Mouse (Mus musculus): ENCODE data around the gene Tmem258. TPM values are rescaled to one million over a fixed set of nuclear protein-coding genes. Genes with fewer than 3 reads are reported as not detected.
"Not testable (repeated sequence)": the region's sequence is repeated elsewhere in the genome, so short reads cannot be mapped to it uniquely, and the experiment has no call there.

Gene Tmem258
- polyA plus RNA-seq (2012; rRNA removed) = 70.4 and 88.0 TPM in 2 replicates

- no peak for TF ChIP-seq CTCF (IDR thresholded peaks at IDR 0.05; ENCODE audit: extremely low read depth, insufficient read depth, insufficient read length, insufficient replicate concordance)
- TF ChIP-seq POLR2A (IDR thresholded peaks at IDR 0.05; ENCODE audit: low read depth, low read length) = peak; percentile 52; the same call in 1 of the 2 replicates
- H3K36me3 ChIP-seq (ENCODE audit: control insufficient read depth, insufficient read depth, low read length) = peaks cover 27% of the 10 kb centered on the region
- peak; percentile 82 to 86 for DNase-seq (ENCODE audit: low read depth in 1 of 2, low spot score in 2 of 2)
Measured at GRCm38 (mm10) chr19:10203848-10204615, at the start of gene Tmem258, which contains the start of gene Fen1. Tmem258 (plus strand) TSS chr19:10204014. Fen1 (minus strand) TSS chr19:10204169.

GRCm38 (mm10) chr19:10157725-10158124 lies 46.1 kb upstream of the Tmem258 start:
- WGBS = 86% methylated on average over 2 of the region's 2 CpGs
- no peaks in the 10 kb centered on the region for H3K4me1 ChIP-seq (ENCODE audit: control insufficient read depth, insufficient read depth, insufficient read length)
- H3K27me3 ChIP-seq (ENCODE audit: control insufficient read depth, insufficient read depth, low read length) = no peaks in the 10 kb centered on the region
- DNase-seq (ENCODE audit: low read depth in 1 of 2, low spot score in 2 of 2) = no peak
- no peaks in the 10 kb centered on the region for H3K36me3 ChIP-seq (ENCODE audit: control insufficient read depth, insufficient read depth, low read length)
- H3K27ac ChIP-seq (ENCODE audit: insufficient read depth, low read length) = no peak overlapping the region
- no peak for TF ChIP-seq CTCF (IDR thresholded peaks at IDR 0.05; ENCODE audit: extremely low read depth, insufficient read depth, insufficient read length, insufficient replicate concordance)
- no peak for TF ChIP-seq POLR2A (IDR thresholded peaks at IDR 0.05; ENCODE audit: low read depth, low read length)
- no peak overlapping the region for H3K4me3 ChIP-seq (ENCODE audit: extremely low read depth, insufficient read depth, insufficient read length)

More at GRCm38 (mm10) chr19:10203848-10204615, at the start of gene Tmem258, which contains the start of gene Fen1:
- H3K4me1 ChIP-seq (ENCODE audit: control insufficient read depth, insufficient read depth, insufficient read length) = no peaks in the 10 kb centered on the region; the same call in 1 of the 2 replicates
- peak within 1 kb of the TSS; percentile 93 for H3K27ac ChIP-seq (ENCODE audit: insufficient read depth, low read length)
- H3K4me3 ChIP-seq (ENCODE audit: extremely low read depth, insufficient read depth, insufficient read length) = peak within 1 kb of the TSS; percentile 95
- WGBS = under 1% methylated on average over 40 of the region's 40 CpGs
- H3K27me3 ChIP-seq (ENCODE audit: control insufficient read depth, insufficient read depth, low read length) = no peaks in the 10 kb centered on the region

- no peak for DNase-seq (ENCODE audit: low read depth in 1 of 2, low spot score in 2 of 2)
- H3K4me1 ChIP-seq (ENCODE audit: control insufficient read depth, insufficient read depth, insufficient read length) = no peaks in the 10 kb centered on the region
- TF ChIP-seq POLR2A (IDR thresholded peaks at IDR 0.05; ENCODE audit: low read depth, low read length) (no peak), CTCF (IDR thresholded peaks at IDR 0.05; ENCODE audit: extremely low read depth, insufficient read depth, insufficient read length, insufficient replicate concordance) (no peak)
- no peak overlapping the region for H3K27ac ChIP-seq (ENCODE audit: insufficient read depth, low read length)
- no peak overlapping the region for H3K4me3 ChIP-seq (ENCODE audit: extremely low read depth, insufficient read depth, insufficient read length)
- H3K36me3 ChIP-seq (ENCODE audit: control insufficient read depth, insufficient read depth, low read length) = no peaks in the 10 kb centered on the region
- 92% methylated on average over 3 of the region's 3 CpGs for WGBS
- H3K27me3 ChIP-seq (ENCODE audit: control insufficient read depth, insufficient read depth, low read length) = no peaks in the 10 kb centered on the region
Measured at GRCm38 (mm10) chr19:10163896-10164295, 39.9 kb upstream of the Tmem258 start.

DNA sequence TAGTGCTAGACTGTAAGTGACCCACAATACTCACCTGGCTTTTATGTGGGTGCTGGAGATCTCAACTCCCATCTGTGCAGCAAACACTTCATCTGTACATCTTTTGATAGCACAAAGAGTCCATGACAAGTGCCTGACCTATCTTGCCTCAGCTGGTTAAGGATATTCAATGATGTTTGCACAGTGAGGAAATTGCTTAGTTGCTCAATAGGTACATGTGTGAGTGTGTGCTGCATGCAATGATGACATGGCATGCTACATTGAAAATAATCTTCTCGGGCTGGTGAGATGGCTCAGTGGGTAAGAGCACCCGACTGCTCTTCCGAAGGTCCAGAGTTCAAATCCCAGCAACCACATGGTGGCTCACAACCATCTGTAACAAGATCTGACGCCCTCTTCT lies 37.9 kb upstream of the Tmem258 start:
- H3K27ac ChIP-seq (ENCODE audit: insufficient read depth, low read length); DNase-seq (ENCODE audit: low read depth in 1 of 2, low spot score in 2 of 2); H3K36me3 ChIP-seq (ENCODE audit: control insufficient read depth, insufficient read depth, low read length); H3K27me3 ChIP-seq (ENCODE audit: control insufficient read depth, insufficient read depth, low read length); H3K4me3 ChIP-seq (ENCODE audit: extremely low read depth, insufficient read depth, insufficient read length); H3K4me1 ChIP-seq (ENCODE audit: control insufficient read depth, insufficient read depth, insufficient read length): not testable (repeated sequence)
- 84% methylated on average over 4 of the region's 4 CpGs for WGBS

- H3K4me3 ChIP-seq (ENCODE audit: extremely low read depth, insufficient read depth, insufficient read length) = no peak overlapping the region
- no peak overlapping the region for H3K27ac ChIP-seq (ENCODE audit: insufficient read depth, low read length)
- no peaks in the 10 kb centered on the region for H3K27me3 ChIP-seq (ENCODE audit: control insufficient read depth, insufficient read depth, low read length)
- H3K4me1 ChIP-seq (ENCODE audit: control insufficient read depth, insufficient read depth, insufficient read length) = no peaks in the 10 kb centered on the region
- no peak for DNase-seq (ENCODE audit: low read depth in 1 of 2, low spot score in 2 of 2)
- no peaks in the 10 kb centered on the region for H3K36me3 ChIP-seq (ENCODE audit: control insufficient read depth, insufficient read depth, low read length)
- TF ChIP-seq CTCF (IDR thresholded peaks at IDR 0.05; ENCODE audit: extremely low read depth, insufficient read depth, insufficient read length, insufficient replicate concordance) (no peak), POLR2A (IDR thresholded peaks at IDR 0.05; ENCODE audit: low read depth, low read length) (no peak)
- 60% methylated on average over 4 of the region's 4 CpGs for WGBS
Measured at GRCm38 (mm10) chr19:10167112-10167511, 36.7 kb upstream of the Tmem258 start.

DNA sequence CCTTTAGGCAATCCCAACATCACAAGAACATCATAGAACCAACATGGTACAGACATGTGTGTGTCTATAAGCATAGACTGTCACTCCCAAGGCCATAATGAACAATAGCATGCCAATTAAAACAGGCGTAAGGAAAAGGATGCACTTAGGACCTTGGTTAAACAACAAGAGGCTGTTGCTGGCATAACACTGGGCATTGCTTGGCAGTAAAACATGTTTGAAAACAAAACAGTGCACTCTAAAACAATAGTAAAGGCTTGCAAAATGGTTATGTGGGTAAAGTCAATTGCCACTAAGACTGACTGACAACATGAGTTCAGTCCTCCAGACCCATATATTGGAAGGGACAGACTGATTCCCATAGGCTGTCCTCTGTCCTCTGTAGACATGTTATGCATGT lies 35.9 kb upstream of the Tmem258 start:
- 93% methylated on average over 1 of the region's 1 CpGs for WGBS
- no peak for TF ChIP-seq CTCF (IDR thresholded peaks at IDR 0.05; ENCODE audit: extremely low read depth, insufficient read depth, insufficient read length, insufficient replicate concordance)
- TF ChIP-seq POLR2A (IDR thresholded peaks at IDR 0.05; ENCODE audit: low read depth, low read length) = no peak
- Histone ChIP-seq H3K4me1 (ENCODE audit: control insufficient read depth, insufficient read depth, insufficient read length) (peaks cover 2% of the 10 kb centered on the region; the same call in 1 of the 2 replicates), H3K27ac (ENCODE audit: insufficient read depth, low read length) (no peak overlapping the region), H3K27me3 (ENCODE audit: control insufficient read depth, insufficient read depth, low read length) (no peaks in the 10 kb centered on the region), H3K4me3 (ENCODE audit: extremely low read depth, insufficient read depth, insufficient read length) (no peak overlapping the region), H3K36me3 (ENCODE audit: control insufficient read depth, insufficient read depth, low read length) (no peaks in the 10 kb centered on the region)
- no peak for DNase-seq (ENCODE audit: low read depth in 1 of 2, low spot score in 2 of 2)

DNA sequence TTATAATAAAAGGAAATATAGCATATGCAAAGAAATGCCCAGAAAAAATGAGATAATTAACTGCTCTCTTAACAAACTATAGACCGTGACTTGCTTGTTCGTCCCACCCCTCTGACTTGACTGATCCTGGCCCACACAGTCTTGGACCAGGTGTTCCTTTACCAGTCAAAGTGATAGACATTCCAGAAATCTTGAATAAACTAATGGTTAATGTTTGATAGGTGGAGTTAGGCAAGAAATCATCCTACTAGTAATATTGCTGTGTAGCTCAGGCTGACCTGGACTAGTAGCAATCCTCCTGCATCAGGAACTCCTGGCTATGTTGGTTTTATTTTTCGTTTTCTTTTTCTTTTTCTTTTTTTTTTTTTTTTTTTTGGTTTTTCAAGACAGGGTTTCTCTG lies 35.4 kb upstream of the Tmem258 start:
- TF ChIP-seq POLR2A (IDR thresholded peaks at IDR 0.05; ENCODE audit: low read depth, low read length) = no peak
- no peak for TF ChIP-seq CTCF (IDR thresholded peaks at IDR 0.05; ENCODE audit: extremely low read depth, insufficient read depth, insufficient read length, insufficient replicate concordance)
- peaks cover 2% of the 10 kb centered on the region; the same call in 1 of the 2 replicates for H3K4me1 ChIP-seq (ENCODE audit: control insufficient read depth, insufficient read depth, insufficient read length)
- DNase-seq (ENCODE audit: low read depth in 1 of 2, low spot score in 2 of 2) = no peak
- no peak overlapping the region for H3K27ac ChIP-seq (ENCODE audit: insufficient read depth, low read length)
- H3K36me3 ChIP-seq (ENCODE audit: control insufficient read depth, insufficient read depth, low read length) = no peaks in the 10 kb centered on the region
- no peak overlapping the region for H3K4me3 ChIP-seq (ENCODE audit: extremely low read depth, insufficient read depth, insufficient read length)
- no peaks in the 10 kb centered on the region for H3K27me3 ChIP-seq (ENCODE audit: control insufficient read depth, insufficient read depth, low read length)
- 86% methylated on average over 3 of the region's 3 CpGs for WGBS
